Mouse (Mus musculus): ENCODE results near the gene Snx17. TPM values are rescaled to one million over a fixed set of nuclear protein-coding genes. Genes with fewer than 3 reads are reported as not detected.

The Snx17 gene
- polyA plus RNA-seq, 1 experiment from 2014 or later = 102 TPM

DNA sequence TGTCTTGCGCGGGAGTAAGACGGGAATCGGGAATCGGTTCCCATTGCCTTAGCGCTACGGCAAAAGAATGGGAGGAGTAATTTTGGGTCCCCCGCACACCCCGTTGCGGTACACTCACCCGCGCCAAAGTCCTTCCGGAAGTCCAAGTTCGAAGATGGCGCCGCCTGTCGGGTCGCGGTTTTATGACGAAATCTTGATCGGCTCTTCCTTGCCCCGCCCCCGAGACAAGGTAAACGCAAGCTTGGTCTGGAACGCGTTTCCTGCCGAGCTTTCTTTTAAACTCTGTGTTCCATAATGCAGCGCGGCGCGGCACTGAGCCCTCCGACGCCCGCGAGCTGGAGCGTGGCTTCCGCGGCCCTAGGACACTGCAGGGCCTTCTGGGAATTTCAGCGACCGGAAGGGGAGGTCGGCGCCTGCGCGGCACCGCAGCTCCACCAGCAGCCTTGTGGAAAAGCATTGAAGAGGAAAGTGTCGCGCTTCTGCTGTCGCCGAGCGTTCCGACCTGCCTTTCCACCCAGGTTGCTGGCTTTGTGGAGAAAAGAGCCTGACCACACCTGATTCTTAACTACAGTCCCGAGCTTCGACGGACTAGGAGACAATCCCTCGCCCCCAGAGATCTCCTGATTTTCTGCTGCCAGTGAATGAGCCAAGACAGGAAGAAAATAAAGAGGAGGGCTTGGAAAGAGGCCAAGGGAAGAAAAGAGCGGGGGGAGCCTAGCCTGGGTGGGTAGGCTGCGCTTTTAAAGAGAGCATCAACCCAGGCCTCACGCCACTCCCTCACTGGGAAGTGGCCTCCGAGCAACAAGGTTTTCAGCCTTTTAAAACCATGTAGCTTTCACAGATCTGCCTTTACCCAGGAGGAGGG is 13.0 kb upstream of the Snx17 start, which contains the start of the genes Gm29609 and Gtf3c2:
Gene Gm29609 (minus strand): TSS at position 146 of the 865 bp plus-strand sequence.
Gene Gtf3c2 (minus strand): TSS at position 379 of the 865 bp plus-strand sequence.
- peak within 1 kb of the TSS; percentile 91 for H3K27ac ChIP-seq (ENCODE audit: low read depth, low read length)
- under 1% methylated on average over 59 of the region's 59 CpGs for WGBS
- no peaks in the 10 kb centered on the region for H3K9me3 ChIP-seq (ENCODE audit: control insufficient read depth, low read length)
- H3K36me3 ChIP-seq (ENCODE audit: control insufficient read depth, insufficient read depth, low read length) = no peaks in the 10 kb centered on the region
- ATAC-seq (ENCODE audit: low read depth) = peak; percentile 98
- H3K4me3 ChIP-seq (ENCODE audit: low read depth, low read length) = peak within 1 kb of the TSS; percentile 84
- peak within 1 kb of the TSS; percentile 93 for H3K4me2 ChIP-seq (ENCODE audit: low read depth, low read length)
- peak within 1 kb of the TSS; percentile 59 for H3K9ac ChIP-seq (replicated peaks; ENCODE audit: low read depth, low read length)
- H3K4me1 ChIP-seq (ENCODE audit: control insufficient read depth, insufficient read depth, low read length) = peaks cover 6% of the 10 kb centered on the region
- H3K27me3 ChIP-seq (ENCODE audit: control insufficient read depth, insufficient read depth, low read length) = no peaks in the 10 kb centered on the region

DNA sequence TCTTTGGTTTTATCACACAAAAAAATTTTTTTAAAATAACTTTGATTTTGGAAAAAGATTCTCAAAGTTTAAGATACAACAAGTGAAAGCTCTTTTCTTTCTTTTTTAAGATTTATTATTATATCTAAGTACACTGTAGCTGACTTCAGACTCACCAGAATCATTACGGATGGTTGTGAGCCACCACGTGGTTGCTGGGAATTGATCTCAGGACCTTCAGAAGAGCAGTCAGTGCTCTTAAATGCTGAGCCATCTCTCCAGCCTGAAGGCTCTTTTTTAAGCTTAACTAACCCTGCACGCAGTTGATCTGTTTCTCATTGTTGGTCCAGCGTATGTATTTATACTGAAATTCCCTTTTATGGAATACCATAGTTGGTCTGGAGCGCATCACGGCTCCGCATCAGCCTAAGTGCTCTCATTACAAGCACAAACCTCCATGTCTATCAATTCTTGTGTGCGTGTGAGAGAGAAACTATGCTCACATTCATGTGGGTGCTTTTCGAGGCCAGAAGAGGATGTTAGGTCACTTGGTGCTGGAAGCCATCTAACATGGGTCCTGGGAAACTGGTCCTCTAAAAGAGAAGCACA is 11.8 kb upstream of the Snx17 start:
- Histone ChIP-seq H3K4me3 (ENCODE audit: low read depth, low read length) (no peak overlapping the region), H3K36me3 (ENCODE audit: control insufficient read depth, insufficient read depth, low read length) (no peaks in the 10 kb centered on the region), H3K4me2 (ENCODE audit: low read depth, low read length) (no peak overlapping the region), H3K9ac (replicated peaks; ENCODE audit: low read depth, low read length) (no peak overlapping the region), H3K4me1 (ENCODE audit: control insufficient read depth, insufficient read depth, low read length) (peaks cover 6% of the 10 kb centered on the region), H3K27ac (ENCODE audit: low read depth, low read length) (no peak overlapping the region), H3K9me3 (ENCODE audit: control insufficient read depth, low read length) (no peaks in the 10 kb centered on the region), H3K27me3 (ENCODE audit: control insufficient read depth, insufficient read depth, low read length) (no peaks in the 10 kb centered on the region)
- no peak for ATAC-seq (ENCODE audit: low read depth)
- WGBS = 94% methylated on average over 9 of the region's 9 CpGs

DNA sequence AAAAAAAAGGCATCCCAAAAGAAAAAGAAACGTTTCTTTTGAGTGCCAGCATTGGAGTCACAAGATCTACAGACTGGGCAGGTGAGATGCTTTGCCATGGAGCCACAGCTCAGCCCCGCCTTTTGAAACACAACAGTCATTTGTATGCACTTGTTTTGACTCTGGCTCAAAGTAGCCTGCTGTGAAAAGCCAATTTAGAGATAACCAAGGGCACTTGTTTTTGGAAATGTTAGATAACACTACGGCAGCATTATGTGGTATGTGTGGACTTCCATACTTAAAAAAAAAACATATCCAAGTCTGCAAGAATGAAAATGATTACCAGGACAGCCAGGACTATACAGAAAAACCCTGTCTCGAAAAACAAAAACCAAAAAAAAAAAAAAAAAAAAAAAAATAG is 9.3 kb upstream of the Snx17 start:
- no peak for ATAC-seq (ENCODE audit: low read depth)
- Histone ChIP-seq H3K9me3 (ENCODE audit: control insufficient read depth, low read length) (no peaks in the 10 kb centered on the region), H3K36me3 (ENCODE audit: control insufficient read depth, insufficient read depth, low read length) (peaks cover 16% of the 10 kb centered on the region), H3K27me3 (ENCODE audit: control insufficient read depth, insufficient read depth, low read length) (no peaks in the 10 kb centered on the region), H3K4me2 (ENCODE audit: low read depth, low read length) (no peak overlapping the region), H3K9ac (replicated peaks; ENCODE audit: low read depth, low read length) (no peak overlapping the region), H3K27ac (ENCODE audit: low read depth, low read length) (no peak overlapping the region), H3K4me3 (ENCODE audit: low read depth, low read length) (no peak overlapping the region), H3K4me1 (ENCODE audit: control insufficient read depth, insufficient read depth, low read length) (peaks cover 6% of the 10 kb centered on the region)
- WGBS = 67% methylated on average over 4 of the region's 4 CpGs

DNA sequence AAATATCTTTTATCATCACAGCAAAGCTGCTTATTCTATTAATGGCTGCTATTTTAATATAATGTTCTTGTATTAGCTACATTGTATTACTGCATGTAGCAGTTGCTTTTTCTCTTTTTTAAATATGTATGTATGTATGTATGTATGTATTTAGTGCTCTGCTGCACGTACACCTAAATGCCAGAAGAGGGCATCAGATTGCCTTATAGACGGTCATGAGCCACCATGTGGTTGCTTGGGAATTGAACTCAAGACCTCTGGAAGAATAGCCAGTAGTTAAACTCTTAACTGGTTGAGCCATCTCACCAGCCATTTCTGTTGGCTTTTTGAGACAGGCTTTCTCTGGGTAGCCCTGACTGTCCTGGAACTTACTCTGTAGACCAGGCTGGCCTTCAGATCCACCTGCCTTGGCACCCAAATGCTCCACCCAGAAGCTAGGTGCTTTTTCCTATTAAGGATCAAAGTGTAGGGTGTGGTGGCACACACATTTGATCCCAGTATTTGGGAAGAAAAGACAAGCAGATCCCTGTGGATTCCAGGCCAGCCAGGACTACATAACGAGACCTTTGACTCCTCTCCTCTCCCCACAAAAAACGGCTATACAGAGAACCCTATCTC is 4.7 kb upstream of the Snx17 start:
- H3K4me2 ChIP-seq (ENCODE audit: low read depth, low read length) = no peak overlapping the region
- peaks cover 8% of the 10 kb centered on the region for H3K4me1 ChIP-seq (ENCODE audit: control insufficient read depth, insufficient read depth, low read length)
- no peak for ATAC-seq (ENCODE audit: low read depth)
- no peaks in the 10 kb centered on the region for H3K27me3 ChIP-seq (ENCODE audit: control insufficient read depth, insufficient read depth, low read length)
- no peaks in the 10 kb centered on the region for H3K9me3 ChIP-seq (ENCODE audit: control insufficient read depth, low read length)
- 76% methylated on average over 4 of the region's 4 CpGs for WGBS
- H3K36me3 ChIP-seq (ENCODE audit: control insufficient read depth, insufficient read depth, low read length) = peaks cover 33% of the 10 kb centered on the region
- no peak overlapping the region for H3K4me3 ChIP-seq (ENCODE audit: low read depth, low read length)
- no peak overlapping the region for H3K27ac ChIP-seq (ENCODE audit: low read depth, low read length)
- H3K9ac ChIP-seq (replicated peaks; ENCODE audit: low read depth, low read length) = no peak overlapping the region

DNA sequence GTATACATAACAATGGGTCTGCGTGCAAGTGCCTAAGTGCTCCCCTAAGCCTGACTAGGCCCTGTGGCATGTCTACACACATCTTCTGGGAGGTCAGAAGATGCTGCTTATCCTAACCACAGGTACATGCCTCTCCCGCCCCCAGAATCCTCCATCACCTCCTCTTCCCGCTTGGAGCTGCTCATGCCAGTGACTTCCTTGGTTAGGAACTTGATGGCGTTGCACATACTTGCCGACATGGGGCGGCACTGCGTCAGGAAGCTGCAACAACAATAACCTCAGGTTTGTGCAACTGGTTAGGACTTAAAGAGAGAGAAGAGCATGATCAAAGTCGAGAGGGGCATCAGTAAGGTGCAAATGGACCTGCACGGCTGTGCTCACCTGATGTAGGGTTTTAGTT is 2.8 kb upstream of the Snx17 start:
- Histone ChIP-seq H3K4me3 (ENCODE audit: low read depth, low read length) (no peak overlapping the region), H3K9ac (replicated peaks; ENCODE audit: low read depth, low read length) (no peak overlapping the region), H3K27ac (ENCODE audit: low read depth, low read length) (no peak overlapping the region), H3K4me2 (ENCODE audit: low read depth, low read length) (no peak overlapping the region), H3K4me1 (ENCODE audit: control insufficient read depth, insufficient read depth, low read length) (peaks cover 17% of the 10 kb centered on the region), H3K36me3 (ENCODE audit: control insufficient read depth, insufficient read depth, low read length) (peaks cover 37% of the 10 kb centered on the region), H3K27me3 (ENCODE audit: control insufficient read depth, insufficient read depth, low read length) (no peaks in the 10 kb centered on the region), H3K9me3 (ENCODE audit: control insufficient read depth, low read length) (no peaks in the 10 kb centered on the region)
- 91% methylated on average over 9 of the region's 9 CpGs for WGBS
- no peak for ATAC-seq (ENCODE audit: low read depth)

DNA sequence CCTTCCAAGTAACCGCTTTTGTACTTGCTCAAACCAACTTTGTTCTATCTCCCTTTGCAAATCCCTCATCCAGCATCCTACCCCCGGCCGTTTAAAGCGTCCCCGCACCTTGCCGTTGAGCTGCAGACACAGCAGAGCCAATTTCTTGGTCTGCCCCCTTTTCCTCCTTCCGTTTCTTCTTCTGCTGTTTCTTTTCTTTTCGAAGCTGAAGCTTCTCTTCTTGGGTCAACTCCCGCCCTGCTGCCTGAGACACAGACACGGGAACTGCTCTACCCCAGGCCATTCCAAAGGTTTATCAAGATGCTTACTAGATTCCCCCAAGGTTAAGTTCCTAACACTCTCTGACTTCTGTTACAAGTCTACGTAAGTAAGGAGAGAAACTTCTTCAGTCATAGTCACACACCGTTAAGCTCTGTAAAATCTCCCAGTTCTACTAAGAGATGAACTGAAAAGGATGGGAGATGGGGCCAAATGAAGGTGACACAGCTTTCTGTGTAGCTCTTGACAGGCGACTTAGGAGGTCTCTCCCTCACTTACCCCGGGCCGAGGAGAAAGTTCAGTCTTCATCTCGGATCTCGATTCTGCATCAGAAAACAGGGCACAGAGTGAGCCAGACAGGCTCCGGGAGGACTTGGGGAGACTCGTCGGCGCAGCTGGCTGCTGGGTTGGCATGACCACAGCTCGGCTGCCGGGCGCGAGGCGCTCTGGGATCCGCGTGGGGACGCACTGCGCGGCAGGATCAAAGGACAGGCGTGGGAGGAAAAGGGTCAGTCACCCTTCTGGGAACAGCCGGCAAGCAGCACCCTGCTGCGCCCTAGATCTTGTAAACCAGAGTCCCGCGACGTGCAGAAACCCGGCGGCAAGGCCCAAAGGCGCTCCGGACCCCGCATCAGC is 735 bp upstream of the Snx17 start:
- peak; percentile 53 for ATAC-seq (ENCODE audit: low read depth)

DNA sequence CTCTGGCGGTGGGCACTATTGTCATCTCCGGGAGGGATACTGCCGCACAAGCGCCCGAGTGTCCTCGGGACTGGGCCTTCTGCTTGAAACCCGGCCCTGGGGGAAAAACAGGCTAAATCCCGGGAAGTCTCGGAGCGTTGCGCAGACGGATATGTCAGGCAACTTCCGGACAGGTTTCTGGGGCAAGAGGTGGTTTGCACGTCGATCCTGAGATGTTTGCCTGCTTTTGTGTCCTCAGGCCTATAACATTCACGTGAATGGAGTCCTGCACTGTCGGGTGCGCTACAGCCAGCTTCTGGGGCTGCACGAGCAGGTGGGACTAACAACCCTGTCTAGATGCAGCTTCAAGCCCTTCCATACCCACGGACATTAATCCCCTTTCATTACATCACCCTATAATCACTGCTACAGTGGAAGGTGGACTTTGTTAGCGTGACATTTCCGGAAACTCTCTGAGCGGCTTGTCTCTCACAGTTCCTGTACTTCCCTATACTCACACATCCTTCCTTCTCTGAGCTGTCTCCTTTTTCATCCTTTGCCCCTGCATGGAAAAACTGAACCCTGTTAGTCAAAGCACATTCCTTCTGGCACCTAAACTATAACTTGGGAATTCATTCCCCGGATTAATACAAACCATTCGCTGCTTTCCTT is 729 bp downstream of the Snx17 start:
- peak overlapping the region; percentile 72 for H3K4me3 ChIP-seq (ENCODE audit: low read depth, low read length)
- peak overlapping the region; percentile 74 for H3K9ac ChIP-seq (replicated peaks; ENCODE audit: low read depth, low read length)
- H3K4me1 ChIP-seq (ENCODE audit: control insufficient read depth, insufficient read depth, low read length) = peaks cover 17% of the 10 kb centered on the region
- no peaks in the 10 kb centered on the region for H3K27me3 ChIP-seq (ENCODE audit: control insufficient read depth, insufficient read depth, low read length)
- peak overlapping the region; percentile 95 for H3K4me2 ChIP-seq (ENCODE audit: low read depth, low read length)
- ATAC-seq (ENCODE audit: low read depth) = no peak
- peaks cover 56% of the 10 kb centered on the region for H3K36me3 ChIP-seq (ENCODE audit: control insufficient read depth, insufficient read depth, low read length)
- H3K9me3 ChIP-seq (ENCODE audit: control insufficient read depth, low read length) = no peaks in the 10 kb centered on the region
- 12% methylated on average over 25 of the region's 25 CpGs for WGBS
- peak overlapping the region; percentile 80 for H3K27ac ChIP-seq (ENCODE audit: low read depth, low read length)

More for the DNA sequence above, 735 bp upstream of the Snx17 start:
- Histone ChIP-seq H3K4me3 (ENCODE audit: low read depth, low read length) (peak overlapping the region; percentile 72), H3K9ac (replicated peaks; ENCODE audit: low read depth, low read length) (peak overlapping the region; percentile 67), H3K27ac (ENCODE audit: low read depth, low read length) (peak overlapping the region; percentile 72; the same call in 1 of the 2 replicates), H3K9me3 (ENCODE audit: control insufficient read depth, low read length) (no peaks in the 10 kb centered on the region), H3K4me2 (ENCODE audit: low read depth, low read length) (peak overlapping the region; percentile 78), H3K4me1 (ENCODE audit: control insufficient read depth, insufficient read depth, low read length) (peaks cover 17% of the 10 kb centered on the region), H3K36me3 (ENCODE audit: control insufficient read depth, insufficient read depth, low read length) (peaks cover 53% of the 10 kb centered on the region), H3K27me3 (ENCODE audit: control insufficient read depth, insufficient read depth, low read length) (no peaks in the 10 kb centered on the region)
- 17% methylated on average over 41 of the region's 42 CpGs for WGBS
